ENCODE assay signal across 34 mouse cellular contexts in genomic region chr2:84382556-84382955, GRCm38 (mm10).
"Had no signal": no experiment of that assay in that cellular context is flagged by ENCODE, and none has a peak within 500 bp of the region (broad histone marks: within the 10 kb centered on the region; RNA-seq: fewer than 3 reads in every experiment).

No protein-coding gene starts in this region.

- H3K9me3 ChIP-seq: heart, embryonic 10.5 days; heart, embryonic 12.5 days; heart, embryonic 13.5 days; heart, embryonic 15.5 days; hindbrain, embryonic 10.5 days; hindbrain, embryonic 12.5 days; hindbrain, embryonic 13.5 days; hindbrain, embryonic 15.5 days; intestine, embryonic 15.5 days; kidney, embryonic 15.5 days had no signal

- H3K4me1 ChIP-seq: hindbrain, embryonic 12.5 days; hindbrain, embryonic 13.5 days; intestine, embryonic 15.5 days had no signal

- H3K4me3 ChIP-seq: heart, embryonic 10.5 days; heart, embryonic 12.5 days; heart, embryonic 13.5 days; heart, embryonic 15.5 days; hindbrain, embryonic 10.5 days; hindbrain, embryonic 12.5 days; hindbrain, embryonic 13.5 days; hindbrain, embryonic 15.5 days; intestine, embryonic 15.5 days; kidney, embryonic 15.5 days; layer of hippocampus, adult 2 months; left cerebral cortex, adult 2 months had no signal

- H3K27me3 ChIP-seq: heart, embryonic 12.5 days; heart, embryonic 13.5 days; heart, embryonic 15.5 days; hindbrain, embryonic 12.5 days; hindbrain, embryonic 13.5 days; hindbrain, embryonic 15.5 days; intestine, embryonic 15.5 days; kidney, embryonic 15.5 days had no signal

- ATAC-seq: hindbrain, embryonic 16.5 days; hindbrain, postnatal 0 days; inflammation-experienced regulatory T-cells, adult 6 months; intestine, embryonic 15.5 days; intestine, embryonic 16.5 days; intestine, postnatal 0 days had no signal

- H3K27ac ChIP-seq: heart, embryonic 10.5 days; hindbrain, embryonic 10.5 days; hindbrain, embryonic 12.5 days; hindbrain, embryonic 13.5 days; hindbrain, embryonic 14.5 days; hindbrain, embryonic 15.5 days; hindbrain, postnatal 0 days; intestine, embryonic 15.5 days; kidney, embryonic 15.5 days; layer of hippocampus, adult 2 months; left cerebral cortex, adult 2 months had no signal

- H3K4me2 ChIP-seq: heart, embryonic 11.5 days; heart, embryonic 12.5 days; heart, embryonic 13.5 days; heart, embryonic 15.5 days; hindbrain, embryonic 12.5 days; hindbrain, embryonic 13.5 days; hindbrain, embryonic 14.5 days; hindbrain, embryonic 15.5 days; intestine, embryonic 15.5 days; kidney, embryonic 15.5 days had no signal

- H3K36me3 ChIP-seq: heart, embryonic 10.5 days; heart, embryonic 12.5 days; heart, embryonic 13.5 days; heart, embryonic 15.5 days; hindbrain, embryonic 10.5 days; hindbrain, embryonic 12.5 days; hindbrain, embryonic 13.5 days; hindbrain, embryonic 15.5 days; intestine, embryonic 15.5 days; kidney, embryonic 15.5 days had no signal

- DNase-seq: heart, postnatal 10 days; heart, postnatal 14 days; heart, postnatal 36 days; heart, postnatal 4 days; kidney, adult 11 months; kidney, adult 18-20 months; kidney, adult 2 months; kidney, adult 8-10 months; kidney, adult 9 months; kidney, postnatal 10 days; kidney, postnatal 25 days; kidney, postnatal 36 days; kidney, postnatal 4 days; layer of hippocampus, adult 9-11 months; layer of hippocampus, postnatal 36 days had no signal

- H3K9ac ChIP-seq: heart, embryonic 12.5 days; heart, embryonic 13.5 days; heart, embryonic 15.5 days; hindbrain, embryonic 12.5 days; hindbrain, embryonic 13.5 days; hindbrain, embryonic 14.5 days; hindbrain, embryonic 15.5 days; intestine, embryonic 15.5 days; kidney, embryonic 15.5 days had no signal
